Mouse (Mus musculus): ENCODE results near the gene Ctsd.
"Not testable (repeated sequence)": the region's sequence is repeated elsewhere in the genome, so short reads cannot be mapped to it uniquely, and the experiment has no call there.

Gene Ctsd

DNA sequence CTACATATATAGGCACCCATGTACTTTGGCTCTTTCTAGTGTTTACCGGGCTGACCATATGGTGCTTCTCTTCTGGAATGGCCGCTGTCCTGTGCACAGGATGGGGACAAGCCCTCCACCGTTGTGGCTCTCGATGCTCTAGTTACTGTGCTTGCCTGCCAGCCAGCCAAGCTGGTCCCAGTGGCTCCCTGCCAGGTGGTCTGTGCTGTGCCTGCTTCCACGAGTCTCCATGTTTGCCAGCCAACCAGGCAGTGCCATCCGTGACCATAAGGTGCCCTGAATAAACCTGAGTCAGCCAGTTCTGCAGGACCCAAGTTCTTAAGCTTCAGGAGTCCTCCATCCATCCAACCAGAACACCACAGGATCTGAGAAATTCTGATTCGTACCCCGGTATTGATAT is 52.7 kb downstream of the Ctsd start:
- DNase-seq (ENCODE audit: low read depth, low spot score): no peak

GRCm38 (mm10) chr7:142334246-142334645 is 53.6 kb downstream of the Ctsd start:
- DNase-seq (ENCODE audit: low read depth, low spot score): peak; percentile 82

- DNase-seq (ENCODE audit: low read depth, low spot score): not testable (repeated sequence)
Measured at GRCm38 (mm10) chr7:142332741-142333140, 55.1 kb downstream of the Ctsd start.

DNA sequence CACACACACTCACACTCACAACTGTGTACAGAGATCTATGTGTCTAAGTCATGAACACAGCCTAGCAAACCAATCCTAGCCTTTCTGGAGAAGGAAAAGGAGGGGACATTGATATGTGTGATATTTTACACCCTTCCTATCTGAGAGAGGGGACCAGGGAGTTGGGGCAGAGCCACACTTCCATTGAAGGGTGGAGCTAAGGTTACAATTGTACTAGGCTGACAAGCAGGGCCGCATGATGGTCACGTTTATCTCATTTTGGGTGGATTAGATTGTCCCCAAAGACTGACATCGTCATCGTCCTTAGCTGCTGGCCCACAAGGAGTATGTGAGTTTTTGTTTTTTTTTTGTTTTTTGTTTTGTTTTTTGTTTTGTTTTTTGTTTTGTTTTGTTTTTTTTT is 56.6 kb downstream of the Ctsd start:
- DNase-seq (ENCODE audit: low read depth, low spot score): no peak

DNA sequence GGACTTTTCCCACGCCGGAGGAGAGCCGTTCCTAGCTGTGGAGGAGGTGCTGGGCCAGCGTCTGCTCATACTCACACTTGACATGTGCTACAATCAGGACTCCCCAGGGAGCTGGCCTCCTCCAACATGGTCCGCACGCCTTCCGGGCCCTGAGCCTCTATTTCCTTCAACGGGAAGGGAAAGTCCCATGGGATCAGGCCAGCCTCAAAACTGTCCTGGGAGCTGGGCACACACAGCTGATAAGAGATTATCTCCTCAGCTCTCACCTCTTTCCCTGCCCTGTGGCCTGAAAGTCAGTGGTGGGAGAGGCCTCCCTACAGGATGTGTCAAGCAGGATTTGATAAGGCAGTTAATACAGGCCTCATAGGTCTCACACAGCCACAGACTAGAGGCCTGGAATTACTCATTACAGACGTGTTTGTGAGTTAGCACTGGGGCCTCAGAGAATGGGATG is 57.5 kb downstream of the Ctsd start:
- DNase-seq (ENCODE audit: low read depth, low spot score): no peak

DNA sequence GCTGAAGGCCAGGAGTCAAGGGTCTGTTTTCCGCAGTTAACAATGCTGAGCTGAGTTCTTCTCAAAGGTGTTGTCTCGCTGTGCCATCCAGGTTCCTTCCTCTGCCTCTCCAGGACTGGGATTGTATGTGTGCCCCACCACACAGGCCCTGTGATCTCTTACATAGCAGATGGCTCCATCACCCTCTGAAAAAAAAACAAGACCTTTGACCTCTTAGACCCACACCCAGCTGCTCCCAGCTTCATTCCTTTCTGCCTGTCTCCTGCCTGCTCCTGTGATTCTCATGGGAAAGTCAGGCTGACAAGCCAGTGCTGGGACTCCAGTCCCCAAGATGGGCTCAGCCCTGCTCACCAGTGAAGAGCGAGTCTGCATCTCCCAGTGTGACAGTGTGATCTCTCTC is 59.3 kb downstream of the Ctsd start:
- no peak for DNase-seq (ENCODE audit: low read depth, low spot score)

DNA sequence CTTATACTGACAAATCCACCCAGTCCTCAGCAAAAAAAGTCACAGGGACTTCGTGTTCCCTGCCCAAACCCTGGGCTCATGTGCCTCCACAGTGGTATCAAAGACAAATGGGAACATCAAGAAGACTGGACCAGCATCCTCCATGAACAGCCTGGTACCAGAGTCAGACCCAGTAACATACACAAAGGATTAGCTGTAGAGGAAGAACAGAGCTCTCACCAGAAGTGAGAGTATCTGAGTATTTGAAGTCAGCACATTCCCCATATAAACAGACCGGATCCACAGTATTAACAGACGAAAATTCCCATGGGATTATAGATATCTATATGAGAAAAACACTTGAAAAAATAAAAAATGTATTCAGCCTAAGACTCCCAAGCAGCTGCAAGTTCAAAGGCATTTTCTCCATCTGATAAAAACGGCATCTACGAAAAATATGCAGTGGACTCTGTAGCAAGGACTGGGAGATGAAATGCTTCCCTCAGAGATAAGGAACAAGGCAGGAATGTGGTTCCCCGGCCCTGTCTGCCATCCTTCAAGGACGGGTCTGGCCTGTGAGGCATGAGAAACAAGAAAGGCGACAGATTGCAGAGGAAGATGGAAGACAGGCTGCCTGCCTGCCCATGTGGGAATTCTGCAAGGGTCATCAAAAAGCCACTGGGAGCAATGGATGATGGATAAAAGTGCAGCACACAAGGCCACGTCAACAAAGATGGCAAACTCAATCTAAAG is 61.0 kb downstream of the Ctsd start:
- no peak for DNase-seq (ENCODE audit: low read depth, low spot score)
